21 mouse cellular contexts compared by ENCODE assay signal in the genomic region with DNA sequence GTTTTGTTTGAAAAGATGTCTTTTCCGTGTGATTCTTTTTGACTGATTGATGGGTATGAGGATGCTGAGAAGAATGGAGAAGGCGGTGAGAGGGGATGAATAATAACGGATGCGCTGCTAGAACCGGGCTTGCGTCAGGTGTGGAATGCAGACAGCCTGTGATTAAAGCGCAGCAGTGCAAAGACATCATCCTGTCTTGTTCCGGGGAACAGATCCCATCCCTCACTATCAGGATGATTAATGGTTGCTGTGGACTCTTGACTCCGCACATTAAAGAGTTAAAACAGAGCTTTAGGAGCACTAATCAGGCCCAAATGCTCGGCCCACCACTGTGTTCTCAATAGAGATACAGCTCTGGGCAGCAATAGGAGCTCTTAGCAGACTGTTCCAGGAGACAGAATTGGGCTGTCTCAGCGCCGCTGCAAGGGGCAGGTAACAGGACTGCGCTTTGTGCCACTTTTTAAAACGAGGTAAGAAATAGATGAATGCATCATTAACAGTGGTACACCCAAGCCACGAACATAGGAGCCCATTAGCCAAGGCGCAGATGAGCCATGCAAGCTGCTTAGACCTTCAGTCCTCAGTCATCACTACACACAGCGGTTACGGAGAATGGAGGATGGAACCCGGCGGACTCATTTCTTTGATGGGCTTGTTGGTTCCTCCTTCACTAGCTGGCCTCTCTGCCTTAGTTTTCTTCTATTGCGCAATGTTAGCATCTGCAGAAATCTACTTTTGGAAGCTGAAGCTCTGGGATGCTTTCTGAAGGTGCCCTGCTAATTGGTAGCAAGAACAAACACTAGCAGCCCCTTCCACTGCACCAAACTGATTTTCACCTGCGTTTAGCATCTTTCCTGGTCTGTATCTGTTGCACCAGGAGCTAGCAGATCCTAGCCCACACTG.
DNase-seq lines count a peak whose midpoint lies in the region; ATAC-seq and TF ChIP-seq lines count a peak whose summit lies in the region.
"Had no signal": no experiment of that assay in that cellular context is flagged by ENCODE, and none has a peak within 500 bp of the region (broad histone marks: within the 10 kb centered on the region; RNA-seq: fewer than 3 reads in every experiment).

No protein-coding gene starts in this region.

- H3K9me3 ChIP-seq in E14TG2a.4 (ENCODE audit: low read length) = no peaks in the 10 kb centered on the region
- H3K9me3 ChIP-seq in hindbrain, embryonic 16.5 days (ENCODE audit: control insufficient read depth, low read length) = no peaks in the 10 kb centered on the region
- H3K9me3 ChIP-seq: embryonic facial prominence, embryonic 12.5 days; forebrain, embryonic 13.5 days had no signal

- no peaks in the 10 kb centered on the region for H3K79me3 ChIP-seq in C2C12 (ENCODE audit: low read depth)

- no peak overlapping the region for H3ac ChIP-seq in C2C12 (ENCODE audit: control insufficient read depth, insufficient read length, low read depth)

- no peaks in the 10 kb centered on the region for H3K36me3 ChIP-seq in C2C12 (ENCODE audit: control insufficient read depth, insufficient read depth)
- no peaks in the 10 kb centered on the region for H3K36me3 ChIP-seq in E14TG2a.4 (ENCODE audit: insufficient read depth, low read length)
- H3K36me3 ChIP-seq in hindbrain, embryonic 16.5 days (ENCODE audit: control insufficient read depth, insufficient read depth, low read length) = no peaks in the 10 kb centered on the region
- H3K36me3 ChIP-seq: embryonic facial prominence, embryonic 12.5 days had no signal

- TF ChIP-seq CTCF in C2C12 (IDR thresholded peaks at IDR 0.05; ENCODE audit: control insufficient read depth, insufficient read depth, insufficient read length) (no peak), E14TG2a.4 (conservative IDR thresholded peaks at IDR 0.05; ENCODE audit: low read length) (no peak)

- H3K27me3 ChIP-seq in C2C12 (ENCODE audit: control insufficient read depth, insufficient read depth, insufficient read length) (no peaks in the 10 kb centered on the region), E14TG2a.4 (ENCODE audit: insufficient read depth, low read length) (peaks cover 7% of the 10 kb centered on the region; the same call in 1 of the 2 replicates)
- H3K27me3 ChIP-seq in hindbrain, embryonic 16.5 days (replicated peaks; ENCODE audit: control insufficient read depth, insufficient read depth, low read length) = no peaks in the 10 kb centered on the region
- H3K27me3 ChIP-seq: embryonic facial prominence, embryonic 12.5 days; forebrain, embryonic 13.5 days had no signal

- no peak overlapping the region for H3K9ac ChIP-seq in hindbrain, embryonic 16.5 days (ENCODE audit: low read depth, low read length)
- H3K9ac ChIP-seq: embryonic facial prominence, embryonic 12.5 days; forebrain, embryonic 13.5 days had no signal

- no peaks in the 10 kb centered on the region for H3K79me2 ChIP-seq in C2C12 (ENCODE audit: control insufficient read depth, insufficient read depth)

- H3K4me3 ChIP-seq in C2C12 (ENCODE audit: insufficient read depth, poor library complexity, severe bottlenecking) = no peak overlapping the region
- peak overlapping the region; percentile 29; the same call in 1 of the 2 replicates for H3K4me3 ChIP-seq in E14TG2a.4 (replicated peaks; ENCODE audit: low read length)
- H3K4me3 ChIP-seq in hindbrain, embryonic 16.5 days (ENCODE audit: low read length) = no peak overlapping the region
- H3K4me3 ChIP-seq: embryonic facial prominence, embryonic 12.5 days; erythroblast, embryonic 14.5 days; forebrain, embryonic 13.5 days; heart, adult 2 months had no signal

- peak; percentile 58 for ATAC-seq in hindbrain, embryonic 16.5 days
- ATAC-seq: forebrain, embryonic 13.5 days; Patski had no signal

- H3K4me2 ChIP-seq in hindbrain, embryonic 16.5 days (ENCODE audit: low read length) = 0 out of 2 replicates have a peak overlapping the region, but pooled peaks have one; percentile 10
- H3K4me2 ChIP-seq: embryonic facial prominence, embryonic 12.5 days; forebrain, embryonic 13.5 days; midbrain, embryonic 11.5 days had no signal

- WGBS in hindbrain, embryonic 16.5 days = 60% methylated on average over 22 of the region's 22 CpGs

- DNase-seq in neural tube, embryonic 10.5 days (ENCODE audit: extremely low spot score, low spot score) = peak; percentile 34
- no peak for DNase-seq in layer of hippocampus, postnatal 36 days
- DNase-seq in right cerebral cortex, postnatal 10 days (ENCODE audit: low spot score in 2 of 2) = no peak
- no peak for DNase-seq in lung, postnatal 4 days
- DNase-seq: adrenal gland, postnatal 14 days; cerebellum, adult 11 months; cerebellum, postnatal 14 days; gastrocnemius, postnatal 10 days; heart, adult 2 months; kidney, adult 11 months; lung, adult 18-20 months; thymus, postnatal 14 days had no signal

- peaks cover 8% of the 10 kb centered on the region; the same call in 1 of the 2 replicates for H3K4me1 ChIP-seq in E14TG2a.4 (replicated peaks; ENCODE audit: low read depth, low read length)
- H3K4me1 ChIP-seq in hindbrain, embryonic 16.5 days (ENCODE audit: control insufficient read depth, insufficient read depth, low read depth, low read length) = no peaks in the 10 kb centered on the region; the same call in 1 of the 2 replicates
- H3K4me1 ChIP-seq: forebrain, embryonic 13.5 days had no signal

- no peak overlapping the region for H3K27ac ChIP-seq in hindbrain, embryonic 16.5 days (ENCODE audit: low read depth, low read length)
- H3K27ac ChIP-seq: embryonic facial prominence, embryonic 12.5 days; forebrain, embryonic 13.5 days; heart, adult 2 months; macrophage had no signal

TF ChIP-seq in C2C12, 6 proteins besides CTCF, POLR2A, EP300 and RAD21:
- no peak for TF ChIP-seq MAX (IDR thresholded peaks at IDR 0.05)
- peak; percentile 67 for TF ChIP-seq CEBPB (IDR thresholded peaks at IDR 0.05; ENCODE audit: low read depth)
- no peak for TF ChIP-seq MYOG (IDR thresholded peaks at IDR 0.05; ENCODE audit: control insufficient read depth, extremely low read depth, insufficient read length)
